Mouse (Mus musculus): ENCODE results near the gene Mgme1. TPM values are rescaled to one million over a fixed set of nuclear protein-coding genes. Genes with fewer than 3 reads are reported as not detected.

Gene Mgme1
- total and polyA plus RNA-seq, 3 experiments, result 10.6 to 21.9 (median 19.7) TPM

DNA sequence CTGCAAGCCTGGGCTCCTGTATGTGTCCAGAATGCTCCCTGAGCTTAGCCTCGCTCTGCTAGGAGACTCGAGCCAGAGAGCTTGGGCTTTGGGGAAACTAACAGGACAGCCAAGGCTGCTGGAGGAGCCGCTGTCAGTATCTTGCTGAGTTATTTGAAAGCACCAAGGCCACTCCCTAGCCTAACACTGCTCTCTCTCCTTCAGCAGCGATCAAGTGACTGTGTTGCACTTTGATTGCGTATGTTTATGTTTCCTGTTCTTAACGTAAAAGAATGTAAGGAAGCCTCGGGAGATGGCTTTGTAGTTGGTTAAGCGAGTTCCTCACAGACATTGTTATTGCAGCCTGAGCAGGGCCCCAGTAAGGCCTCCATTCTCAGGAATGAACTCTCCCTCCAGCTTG is 4.3 kb downstream of the Mgme1 start:
- Histone ChIP-seq H3K79me2 (replicated peaks; ENCODE audit: control insufficient read depth, extremely low read depth, insufficient read depth, poor library complexity, severe bottlenecking) (peaks cover 34% of the 10 kb centered on the region), H3K4me2 (ENCODE audit: insufficient read depth, low read depth, poor library complexity, severe bottlenecking) (no peak overlapping the region), H3K4me1 (ENCODE audit: control insufficient read depth in 1 of 2, insufficient read depth in 2 of 2) (peaks cover 2 to 32% of the 10 kb centered on the region in 2 experiments), H3K27ac (ENCODE audit: insufficient read depth, low read depth) (no peak overlapping the region), H3K27me3 (replicated peaks) (no peaks in the 10 kb centered on the region), H3K36me3 (replicated peaks in 1 of 2; ENCODE audit: control insufficient read depth in 1 of 2, insufficient read depth in 1 of 2, low read length in 1 of 2) (peaks cover 25 to 51% of the 10 kb centered on the region in 2 experiments), H3K9me3 (replicated peaks; ENCODE audit: low read length) (no peaks in the 10 kb centered on the region), H3K9ac (ENCODE audit: insufficient read depth, low read depth) (no peak overlapping the region), H3K4me3 (replicated peaks in 1 of 3; ENCODE audit: low read depth in 2 of 3, low read length in 2 of 3, poor library complexity in 1 of 3) (no peak overlapping the region)
- in situ Hi-C loops (cut with MboI; ENCODE audit: low pct_ligation_motif_present, low pct_unique_long_range_greater_than_20kb, low sequenced_read_pairs) (no loop called here), dilution Hi-C loops (cut with MboI; ENCODE audit: extremely low pct_ligation_motif_present, extremely low pct_unique_long_range_greater_than_20kb, low sequenced_read_pairs) (no loop called here)
- no peak for DNase-seq (ENCODE audit: extremely low read depth)
- TF ChIP-seq MXI1 (IDR thresholded peaks at IDR 0.05; ENCODE audit: low read depth, low read length) (no peak), USF2 (conservative IDR thresholded peaks at IDR 0.05; ENCODE audit: low read depth, low read length) (no peak), RCOR1 (conservative IDR thresholded peaks at IDR 0.05; ENCODE audit: low read depth, low read length) (no peak), BHLHE40 (IDR thresholded peaks at IDR 0.05; ENCODE audit: low read depth, low read length) (no peak), USF1 (IDR thresholded peaks at IDR 0.05; ENCODE audit: low read depth, low read length) (no peak)

DNA sequence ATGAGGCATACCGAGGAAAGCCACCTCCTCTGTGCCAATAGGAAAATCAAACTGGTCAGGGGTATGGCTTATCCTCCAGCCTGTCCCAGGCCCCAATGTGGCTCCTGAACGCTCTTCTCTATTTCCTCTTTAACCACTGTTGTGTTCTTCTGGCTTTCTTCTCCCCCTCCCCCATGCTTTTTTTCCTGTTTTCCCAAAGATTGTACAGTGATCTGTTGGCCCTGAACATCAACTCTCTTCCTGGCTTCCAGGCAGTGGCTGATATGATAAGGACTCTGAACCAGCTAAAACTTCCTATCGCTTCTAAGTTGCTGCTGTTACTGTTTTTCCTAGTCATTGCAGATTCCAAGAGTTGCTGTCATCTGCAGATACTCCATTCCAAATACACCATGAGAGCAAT is 6.4 kb downstream of the Mgme1 start:
- no peak for TF ChIP-seq GABPA (IDR thresholded peaks at IDR 0.05; ENCODE audit: insufficient replicate concordance, low read depth, low read length)
- TF ChIP-seq MAZ (IDR thresholded peaks at IDR 0.05; ENCODE audit: low read depth, low read length), result no peak
- TF ChIP-seq IRF4 (IDR thresholded peaks at IDR 0.05; ENCODE audit: low read depth, low read length), result no peak
- TF ChIP-seq MEF2A (IDR thresholded peaks at IDR 0.05; ENCODE audit: borderline replicate concordance, low read depth, low read length), result no peak
- no peak for TF ChIP-seq E2F4 (IDR thresholded peaks at IDR 0.05; ENCODE audit: insufficient replicate concordance, low read depth, low read length)
- no peak for TF ChIP-seq TBP (conservative IDR thresholded peaks at IDR 0.05; ENCODE audit: low read depth, low read length)
- no peak for TF ChIP-seq CTCF (conservative IDR thresholded peaks at IDR 0.05 in 1 of 2, IDR thresholded peaks at IDR 0.05 in 1 of 2; ENCODE audit: low read depth in 2 of 2, low read length in 2 of 2)
- no peak for TF ChIP-seq MYC (IDR thresholded peaks at IDR 0.05; ENCODE audit: low read depth, low read length)
- TF ChIP-seq ZKSCAN1 (IDR thresholded peaks at IDR 0.05; ENCODE audit: borderline replicate concordance, low read depth, low read length), result no peak
- TF ChIP-seq ETS1 (conservative IDR thresholded peaks at IDR 0.05; ENCODE audit: low read depth, low read length), result no peak
- TF ChIP-seq BHLHE40 (IDR thresholded peaks at IDR 0.05; ENCODE audit: low read depth, low read length), result no peak
- no peak for TF ChIP-seq ZNF384 (IDR thresholded peaks at IDR 0.05; ENCODE audit: low read depth, low read length)
- TF ChIP-seq NELFE (IDR thresholded peaks at IDR 0.05; ENCODE audit: low read depth, low read length), result no peak
- no peak for TF ChIP-seq TCF12 (IDR thresholded peaks at IDR 0.05; ENCODE audit: low read depth, low read length)
- TF ChIP-seq POLR2A (IDR thresholded peaks at IDR 0.05; ENCODE audit: low read depth, low read length), result no peak
- TF ChIP-seq JUN (IDR thresholded peaks at IDR 0.05; ENCODE audit: insufficient read depth, low read depth, low read length), result no peak
- no peak for TF ChIP-seq CHD1 (IDR thresholded peaks at IDR 0.05; ENCODE audit: low read depth, low read length)
- TF ChIP-seq ELF1 (IDR thresholded peaks at IDR 0.05; ENCODE audit: low read depth, low read length), result no peak
- no peak for TF ChIP-seq MAX (IDR thresholded peaks at IDR 0.05; ENCODE audit: low read length)
- TF ChIP-seq USF1 (IDR thresholded peaks at IDR 0.05; ENCODE audit: low read depth, low read length), result no peak
- H3K79me2 ChIP-seq (replicated peaks; ENCODE audit: control insufficient read depth, extremely low read depth, insufficient read depth, poor library complexity, severe bottlenecking), result peaks cover 18% of the 10 kb centered on the region
- dilution Hi-C loops (cut with MboI; ENCODE audit: extremely low pct_ligation_motif_present, extremely low pct_unique_long_range_greater_than_20kb, low sequenced_read_pairs), result no loop called here
- no peak overlapping the region for H3K9ac ChIP-seq (ENCODE audit: insufficient read depth, low read depth)
- H3K4me3 ChIP-seq (replicated peaks in 1 of 3; ENCODE audit: low read depth in 2 of 3, low read length in 2 of 3, poor library complexity in 1 of 3), result no peak overlapping the region
- H3K9me3 ChIP-seq (replicated peaks; ENCODE audit: low read length), result no peaks in the 10 kb centered on the region
- no peak overlapping the region for H3K27ac ChIP-seq (ENCODE audit: insufficient read depth, low read depth)
- in situ Hi-C loops (cut with MboI; ENCODE audit: low pct_ligation_motif_present, low pct_unique_long_range_greater_than_20kb, low sequenced_read_pairs), result no loop called here
- H3K36me3 ChIP-seq (replicated peaks in 1 of 2; ENCODE audit: control insufficient read depth in 1 of 2, insufficient read depth in 1 of 2, low read length in 1 of 2), result peaks cover 29 to 64% of the 10 kb centered on the region in 2 experiments
- DNase-seq (ENCODE audit: extremely low read depth), result no peak
- H3K4me1 ChIP-seq (ENCODE audit: control insufficient read depth in 1 of 2, insufficient read depth in 2 of 2), result peaks cover 2 to 35% of the 10 kb centered on the region in 2 experiments
- H3K27me3 ChIP-seq (replicated peaks), result no peaks in the 10 kb centered on the region
- no peak overlapping the region for H3K4me2 ChIP-seq (ENCODE audit: insufficient read depth, low read depth, poor library complexity, severe bottlenecking)
